Mouse (Mus musculus): ENCODE measurements around the gene Asb16. TPM values are rescaled to one million over a fixed set of nuclear protein-coding genes. Genes with fewer than 3 reads are reported as not detected.

Asb16 gene
- polyA plus RNA-seq, 1 experiment from 2014 or later = 0.20 TPM

GRCm38 (mm10) chr11:102227270-102228190, 41.0 kb upstream of the Asb16 start:
- Histone ChIP-seq H3K9ac (0 out of 2 replicates have a peak overlapping the region, but pooled peaks have one; percentile 20), H3K36me3 (no peaks in the 10 kb centered on the region), H3K27ac (peak overlapping the region; percentile 33), H3K4me1 (peaks cover 67% of the 10 kb centered on the region), H3K4me3 (peak overlapping the region; percentile 84), H3K27me3 (no peaks in the 10 kb centered on the region), H3K9me3 (no peaks in the 10 kb centered on the region), H3K4me2 (peak overlapping the region; percentile 75)
- ATAC-seq (ENCODE audit: insufficient number of reproducible peaks, low FRiP score, low TSS enrichment, low read depth) = no peak
- WGBS = 16% methylated on average over 12 of the region's 12 CpGs

GRCm38 (mm10) chr11:102228191-102228545, 40.4 kb upstream of the Asb16 start:
- Histone ChIP-seq H3K27ac (no peak overlapping the region), H3K9me3 (no peaks in the 10 kb centered on the region), H3K36me3 (no peaks in the 10 kb centered on the region), H3K4me1 (peaks cover 61% of the 10 kb centered on the region), H3K9ac (no peak overlapping the region), H3K4me2 (peak overlapping the region; percentile 75), H3K4me3 (peak overlapping the region; percentile 84), H3K27me3 (no peaks in the 10 kb centered on the region)
- WGBS = 38% methylated on average over 9 of the region's 9 CpGs
- ATAC-seq (ENCODE audit: insufficient number of reproducible peaks, low FRiP score, low TSS enrichment, low read depth) = no peak

DNA sequence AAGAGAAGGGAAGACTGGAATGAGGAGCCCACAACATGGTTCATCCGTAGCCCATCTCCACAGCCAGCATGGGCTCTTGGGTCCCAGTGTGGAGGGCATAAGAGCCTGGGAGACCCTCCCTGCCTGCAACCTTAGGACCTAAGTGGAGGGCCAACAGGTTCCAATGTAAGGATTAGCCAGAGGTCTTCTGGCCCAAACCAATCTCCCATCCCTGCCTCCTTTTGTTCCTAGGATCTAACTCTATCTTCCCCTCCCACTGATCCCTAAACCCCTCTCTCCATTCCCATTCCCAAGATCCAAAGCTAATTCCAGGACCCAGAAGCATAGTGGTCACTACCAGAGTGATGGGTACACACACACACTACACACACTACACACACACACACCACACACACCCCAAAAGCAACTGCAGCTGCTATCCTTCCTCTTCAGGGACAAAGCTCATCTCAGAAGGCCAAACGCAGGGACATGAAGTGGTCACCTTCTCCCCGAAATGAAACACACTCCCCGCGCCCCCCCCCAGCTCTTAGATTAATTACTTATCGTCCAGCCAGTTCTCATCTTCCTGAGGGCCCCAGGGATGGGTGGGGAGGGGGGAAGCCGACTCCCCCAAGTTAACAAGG, 39.8 kb upstream of the Asb16 start:
- Histone ChIP-seq H3K9me3 (no peaks in the 10 kb centered on the region), H3K36me3 (no peaks in the 10 kb centered on the region), H3K27ac (no peak overlapping the region), H3K4me3 (peak overlapping the region; percentile 84), H3K27me3 (no peaks in the 10 kb centered on the region), H3K4me2 (peak overlapping the region; percentile 75), H3K9ac (peak overlapping the region; percentile 86), H3K4me1 (peaks cover 56% of the 10 kb centered on the region)
- ATAC-seq (ENCODE audit: insufficient number of reproducible peaks, low FRiP score, low TSS enrichment, low read depth) = no peak
- WGBS = 25% methylated on average over 7 of the region's 7 CpGs

DNA sequence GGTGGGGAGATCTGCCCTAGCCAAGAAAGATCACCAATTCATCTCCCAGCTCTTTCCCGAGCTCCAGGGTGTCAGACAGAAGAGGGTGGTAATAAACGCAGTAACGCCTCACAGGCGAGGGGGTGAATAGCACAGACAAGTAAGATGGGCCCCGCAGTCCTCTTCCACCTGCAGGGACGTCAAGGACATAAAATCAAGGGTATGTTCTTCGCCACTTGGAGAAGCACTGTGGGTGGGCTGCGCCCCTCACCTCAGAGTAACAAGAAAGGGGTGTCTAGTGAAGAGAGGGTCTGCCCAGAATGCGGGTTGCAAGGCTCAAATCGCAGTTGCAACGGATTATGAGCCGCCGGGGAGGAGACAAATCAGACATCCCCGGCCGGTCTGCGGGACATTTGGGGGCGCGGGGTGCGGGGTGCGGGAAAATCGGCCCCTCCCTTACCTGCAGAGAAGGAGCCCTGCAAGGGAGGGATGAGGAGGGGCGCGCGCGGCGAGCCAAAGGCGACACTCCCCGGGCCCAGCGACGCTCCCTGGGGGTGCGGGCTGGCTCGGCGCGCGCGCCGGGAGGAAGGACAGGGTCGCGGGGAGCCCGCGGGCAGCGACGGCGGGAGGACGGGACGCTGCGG, 39.1 kb upstream of the Asb16 start:
- H3K27me3 ChIP-seq = no peaks in the 10 kb centered on the region
- H3K4me3 ChIP-seq = peak overlapping the region; percentile 84
- no peaks in the 10 kb centered on the region for H3K36me3 ChIP-seq
- H3K4me2 ChIP-seq = peak overlapping the region; percentile 75
- peak overlapping the region; percentile 86 for H3K9ac ChIP-seq
- no peak; the same call in 1 of the 2 replicates for ATAC-seq (ENCODE audit: insufficient number of reproducible peaks, low FRiP score, low TSS enrichment, low read depth)
- H3K4me1 ChIP-seq = peaks cover 50% of the 10 kb centered on the region
- no peaks in the 10 kb centered on the region for H3K9me3 ChIP-seq
- peak overlapping the region; percentile 86 for H3K27ac ChIP-seq
- WGBS = under 1% methylated on average over 43 of the region's 47 CpGs

DNA sequence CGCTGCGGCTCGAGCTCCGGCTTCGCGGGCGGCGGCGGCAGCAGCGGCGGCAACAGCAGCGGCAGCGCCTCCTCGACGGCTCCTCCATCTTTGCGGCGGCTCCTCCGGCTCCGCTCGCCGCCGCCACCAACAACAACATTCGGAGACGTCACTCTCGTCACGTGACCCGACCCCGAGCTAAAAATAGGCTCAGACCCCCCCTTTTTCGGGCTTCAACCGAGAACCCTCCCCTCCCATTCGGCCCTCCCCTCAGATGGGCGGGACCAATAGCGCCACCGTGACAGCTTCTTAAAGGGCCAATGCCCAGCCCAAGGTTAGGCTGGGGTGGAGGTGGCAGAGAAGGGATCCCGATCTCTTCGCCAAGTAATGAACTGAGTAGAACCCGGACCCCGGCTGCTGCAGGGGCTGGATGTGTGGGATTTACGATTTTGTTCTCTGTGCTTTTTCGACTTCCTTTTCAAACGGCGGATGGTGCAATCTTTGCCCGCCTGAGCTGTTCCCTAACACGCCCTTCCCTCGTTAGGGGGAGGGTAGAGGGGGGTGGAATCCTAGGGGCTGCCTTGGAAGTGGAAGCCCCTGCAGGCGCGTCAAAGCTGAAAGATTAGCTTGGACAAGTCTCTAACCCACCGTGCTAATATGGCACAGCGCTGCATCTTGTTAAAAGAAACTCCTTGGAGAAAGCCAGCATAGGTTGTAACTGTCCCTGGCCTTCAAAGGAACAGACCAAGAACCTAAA, 38.4 kb upstream of the Asb16 start, which contains the start of gene Hdac5:
Gene Hdac5 (minus strand): TSS at position 161 of the 736 bp plus-strand sequence.
- Histone ChIP-seq H3K4me2 (peak within 1 kb of the TSS; percentile 75), H3K27ac (peak within 1 kb of the TSS; percentile 86), H3K4me1 (peaks cover 42% of the 10 kb centered on the region), H3K9me3 (no peaks in the 10 kb centered on the region), H3K36me3 (no peaks in the 10 kb centered on the region), H3K27me3 (no peaks in the 10 kb centered on the region), H3K9ac (peak within 1 kb of the TSS; percentile 86), H3K4me3 (peak within 1 kb of the TSS; percentile 84)
- ATAC-seq (ENCODE audit: insufficient number of reproducible peaks, low FRiP score, low TSS enrichment, low read depth) = peak; percentile 92
- under 1% methylated on average over 49 of the region's 49 CpGs for WGBS

- H3K9me3 ChIP-seq = no peaks in the 10 kb centered on the region
- H3K4me1 ChIP-seq = no peaks in the 10 kb centered on the region
- H3K27me3 ChIP-seq = no peaks in the 10 kb centered on the region
- no peak overlapping the region for H3K27ac ChIP-seq
- H3K36me3 ChIP-seq = no peaks in the 10 kb centered on the region
- H3K9ac ChIP-seq = no peak overlapping the region
- no peak for ATAC-seq (ENCODE audit: insufficient number of reproducible peaks, low FRiP score, low TSS enrichment, low read depth)
- H3K4me2 ChIP-seq = no peak overlapping the region
- no peak overlapping the region for H3K4me3 ChIP-seq
- WGBS = 58% methylated on average over 2 of the region's 2 CpGs
Observed at GRCm38 (mm10) chr11:102236022-102236421, 32.5 kb upstream of the Asb16 start.

DNA sequence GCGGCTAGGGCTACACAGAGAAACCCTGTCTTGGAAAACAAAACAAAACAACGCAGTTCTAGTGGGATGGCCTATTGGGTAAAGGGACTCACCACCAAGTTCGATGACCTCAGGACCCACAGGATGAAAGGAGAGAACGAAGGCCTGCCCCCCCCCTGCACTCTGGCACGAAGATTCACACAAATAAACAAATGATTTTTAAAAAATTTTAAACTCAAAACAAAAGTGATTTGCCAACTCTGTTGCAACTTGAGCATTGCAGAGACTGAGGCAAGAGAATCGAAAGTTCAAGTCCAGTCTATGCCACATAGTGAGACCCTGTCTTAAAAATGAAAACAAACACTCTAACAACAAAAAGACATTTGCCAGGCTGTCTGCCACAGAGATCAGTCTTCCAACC, 27.9 kb upstream of the Asb16 start:
- Histone ChIP-seq H3K9ac (no peak overlapping the region), H3K4me1 (peaks cover 13% of the 10 kb centered on the region), H3K27ac (no peak overlapping the region), H3K4me2 (no peak overlapping the region), H3K4me3 (no peak overlapping the region), H3K9me3 (no peaks in the 10 kb centered on the region), H3K36me3 (no peaks in the 10 kb centered on the region), H3K27me3 (no peaks in the 10 kb centered on the region)
- ATAC-seq (ENCODE audit: insufficient number of reproducible peaks, low FRiP score, low TSS enrichment, low read depth) = no peak
- WGBS = 89% methylated on average over 6 of the region's 6 CpGs

- peaks cover 18% of the 10 kb centered on the region for H3K4me1 ChIP-seq
- no peak overlapping the region for H3K9ac ChIP-seq
- WGBS = 83% methylated on average over 5 of the region's 5 CpGs
- H3K9me3 ChIP-seq = no peaks in the 10 kb centered on the region
- H3K4me2 ChIP-seq = no peak overlapping the region
- H3K4me3 ChIP-seq = no peak overlapping the region
- H3K27ac ChIP-seq = no peak overlapping the region
- no peaks in the 10 kb centered on the region for H3K27me3 ChIP-seq
- H3K36me3 ChIP-seq = no peaks in the 10 kb centered on the region
- no peak for ATAC-seq (ENCODE audit: insufficient number of reproducible peaks, low FRiP score, low TSS enrichment, low read depth)
Observed at GRCm38 (mm10) chr11:102241246-102241645, 27.3 kb upstream of the Asb16 start.

DNA sequence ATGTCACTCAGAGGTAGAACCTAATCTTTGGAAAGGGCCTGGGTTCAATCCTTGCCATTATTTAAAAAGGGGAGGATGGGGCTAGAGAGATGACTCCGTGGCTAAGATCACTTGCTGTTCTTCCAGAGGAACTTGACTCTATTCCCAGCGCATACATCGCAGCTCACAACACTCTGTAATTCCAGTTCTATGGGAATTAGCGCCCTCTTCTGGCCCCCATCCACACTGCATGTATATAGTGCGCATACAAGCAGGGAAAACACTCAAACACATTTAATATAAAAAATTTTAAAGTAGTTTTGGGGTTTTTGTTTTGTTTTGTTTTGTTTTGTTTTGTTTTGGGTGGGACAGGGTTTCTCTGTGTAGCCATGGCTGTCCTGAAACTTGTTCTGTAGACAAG, 26.7 kb upstream of the Asb16 start:
- Histone ChIP-seq H3K4me1 (peaks cover 20% of the 10 kb centered on the region), H3K9ac (no peak overlapping the region), H3K27ac (no peak overlapping the region), H3K9me3 (no peaks in the 10 kb centered on the region), H3K4me2 (no peak overlapping the region), H3K27me3 (no peaks in the 10 kb centered on the region), H3K36me3 (no peaks in the 10 kb centered on the region), H3K4me3 (no peak overlapping the region)
- WGBS = 55% methylated on average over 5 of the region's 5 CpGs
- no peak for ATAC-seq (ENCODE audit: insufficient number of reproducible peaks, low FRiP score, low TSS enrichment, low read depth)

DNA sequence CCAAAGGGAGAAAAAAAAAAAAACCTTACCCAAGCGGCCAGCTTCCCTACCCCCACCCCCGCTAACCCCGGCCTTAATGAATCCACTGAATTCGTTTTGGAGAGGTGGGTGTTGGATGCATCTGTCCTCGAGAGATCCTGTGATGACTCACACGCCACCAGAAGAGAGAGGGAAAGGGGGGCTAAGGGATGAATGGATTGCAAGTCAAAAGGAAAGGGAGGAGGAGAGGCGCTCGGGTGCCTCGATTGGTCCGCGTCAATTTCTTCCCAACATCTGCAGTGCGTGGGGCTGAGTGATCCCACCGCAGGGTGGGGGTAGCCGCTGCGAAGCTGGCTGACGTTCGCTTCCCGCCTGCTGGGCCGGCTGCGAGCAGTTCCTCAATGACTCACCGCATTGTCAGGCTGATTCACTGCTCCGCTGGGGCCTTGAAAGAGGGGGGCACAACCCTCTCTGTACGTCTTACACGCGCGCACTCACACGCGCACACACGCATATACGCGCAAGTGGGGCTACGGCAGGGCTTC, 23.6 kb upstream of the Asb16 start:
- no peaks in the 10 kb centered on the region for H3K9me3 ChIP-seq
- peak overlapping the region; percentile 32 for H3K4me3 ChIP-seq
- H3K4me1 ChIP-seq = peaks cover 35% of the 10 kb centered on the region
- peak overlapping the region; percentile 82 for H3K27ac ChIP-seq
- WGBS = 2% methylated on average over 32 of the region's 32 CpGs
- no peaks in the 10 kb centered on the region for H3K27me3 ChIP-seq
- peak overlapping the region; percentile 33 for H3K9ac ChIP-seq
- H3K4me2 ChIP-seq = peak overlapping the region; percentile 71
- ATAC-seq (ENCODE audit: insufficient number of reproducible peaks, low FRiP score, low TSS enrichment, low read depth) = peak; percentile 75
- no peaks in the 10 kb centered on the region for H3K36me3 ChIP-seq

GRCm38 (mm10) chr11:102245581-102246272, 22.8 kb upstream of the Asb16 start:
- Histone ChIP-seq H3K4me3 (peak overlapping the region; percentile 32), H3K36me3 (0 out of 2 replicates have a peak, but pooled peaks cover 2% of the 10 kb centered on the region), H3K4me1 (peaks cover 35% of the 10 kb centered on the region), H3K27me3 (no peaks in the 10 kb centered on the region), H3K9ac (peak overlapping the region; percentile 33; the same call in 1 of the 2 replicates), H3K4me2 (peak overlapping the region; percentile 71), H3K9me3 (no peaks in the 10 kb centered on the region), H3K27ac (peak overlapping the region; percentile 82)
- ATAC-seq (ENCODE audit: insufficient number of reproducible peaks, low FRiP score, low TSS enrichment, low read depth) = no peak
- 40% methylated on average over 14 of the region's 14 CpGs for WGBS

Data from limb, embryonic 15.5 days (tissue).